8 mouse cellular contexts compared by ENCODE assay signal in the genomic region with DNA sequence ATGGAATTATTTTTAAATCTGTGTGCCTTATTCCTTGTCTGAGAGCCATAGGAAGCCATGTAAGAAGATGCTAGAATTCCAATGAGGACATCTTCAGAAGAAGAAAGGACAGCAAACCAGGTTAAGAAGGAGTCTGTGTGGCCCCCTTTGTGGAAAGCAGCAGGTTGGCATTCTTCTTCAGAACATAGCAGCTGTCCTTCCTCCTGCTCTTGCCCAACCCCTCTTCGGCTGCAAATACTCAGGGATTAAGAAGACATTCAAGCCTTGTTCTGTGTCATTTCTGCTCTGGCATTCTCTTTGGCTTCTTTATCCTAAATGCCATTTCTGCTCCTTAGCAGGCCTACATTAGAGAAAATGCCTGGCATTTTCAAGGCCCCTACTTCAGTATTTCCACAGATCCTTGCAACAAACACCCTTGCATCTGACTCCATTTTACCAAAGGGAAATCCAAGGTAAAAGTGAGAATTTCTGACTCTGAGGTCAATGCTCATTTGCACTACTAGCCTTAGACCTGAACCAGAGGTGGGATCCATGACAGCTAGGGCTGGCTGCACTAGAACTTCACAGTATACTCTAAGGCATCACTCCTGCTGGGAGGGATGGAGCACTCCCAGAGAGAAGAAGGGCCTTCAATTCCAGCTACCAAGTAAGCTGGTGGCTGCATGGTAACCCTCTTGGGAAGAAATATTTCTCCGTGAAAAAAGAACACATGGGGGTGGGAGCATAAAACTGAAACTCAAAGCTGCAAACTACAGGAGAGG. TPM values are rescaled to one million over a fixed set of nuclear protein-coding genes. Genes with fewer than 3 reads are reported as not detected.
A peak's percentile ranks its signal among the peaks of the same experiment; 100 is the strongest.
DNase-seq lines count a peak whose midpoint lies in the region; ATAC-seq and TF ChIP-seq lines count a peak whose summit lies in the region.
"Had no signal": no experiment of that assay in that cellular context is flagged by ENCODE, and none has a peak within 500 bp of the region (broad histone marks: within the 10 kb centered on the region; RNA-seq: fewer than 3 reads in every experiment).

No protein-coding gene starts in this region.

- peaks cover 77% of the 10 kb centered on the region for H3K4me1 ChIP-seq in kidney, embryonic 15.5 days
- peaks cover 47% of the 10 kb centered on the region for H3K4me1 ChIP-seq in embryonic facial prominence, embryonic 14.5 days (ENCODE audit: control insufficient read depth, insufficient read depth, low read length)
- peaks cover 38% of the 10 kb centered on the region for H3K4me1 ChIP-seq in hindbrain, embryonic 13.5 days (replicated peaks)
- H3K4me1 ChIP-seq in midbrain, postnatal 0 days (ENCODE audit: insufficient read depth, low read length) = peaks cover 18% of the 10 kb centered on the region

- no peak for TF ChIP-seq CTCF in midbrain, postnatal 0 days (IDR thresholded peaks at IDR 0.05)

- no peak for DNase-seq in kidney, postnatal 25 days
- no peak for DNase-seq in embryonic facial prominence, embryonic 14.5 days (ENCODE audit: low spot score)
- DNase-seq in midbrain, postnatal 0 days (ENCODE audit: low spot score) = no peak
- no peak for DNase-seq in spleen, postnatal 10 days (ENCODE audit: low spot score in 2 of 2)
- DNase-seq in testis, postnatal 14 days (ENCODE audit: low spot score) = no peak
- DNase-seq: layer of hippocampus, adult 9-11 months had no signal

- no peak overlapping the region; the same call in 1 of the 2 replicates for H3K9ac ChIP-seq in kidney, embryonic 15.5 days
- no peak overlapping the region for H3K9ac ChIP-seq in embryonic facial prominence, embryonic 14.5 days (ENCODE audit: low read depth, low read length)
- H3K9ac ChIP-seq in hindbrain, embryonic 13.5 days = no peak overlapping the region
- no peak overlapping the region for H3K9ac ChIP-seq in midbrain, postnatal 0 days (replicated peaks; ENCODE audit: low read length, poor library complexity, severe bottlenecking)

- H3K27ac ChIP-seq in kidney, embryonic 15.5 days = peak overlapping the region; percentile 94
- H3K27ac ChIP-seq in embryonic facial prominence, embryonic 14.5 days (replicated peaks; ENCODE audit: low read depth, low read length) = peak overlapping the region; percentile 75
- peak overlapping the region; percentile 61; the same call in 1 of the 2 replicates for H3K27ac ChIP-seq in hindbrain, embryonic 13.5 days
- peak overlapping the region; percentile 26; the same call in 1 of the 2 replicates for H3K27ac ChIP-seq in midbrain, postnatal 0 days (ENCODE audit: low read depth, low read length)

- WGBS in kidney, embryonic 15.5 days = 34% methylated on average over 2 of the region's 2 CpGs
- WGBS in embryonic facial prominence, embryonic 14.5 days = 21% methylated on average over 2 of the region's 2 CpGs
- 29% methylated on average over 2 of the region's 2 CpGs for WGBS in hindbrain, embryonic 13.5 days
- WGBS in midbrain, postnatal 0 days = 22% methylated on average over 2 of the region's 2 CpGs

- no peaks in the 10 kb centered on the region for H3K9me3 ChIP-seq in kidney, embryonic 15.5 days (replicated peaks)
- H3K9me3 ChIP-seq in embryonic facial prominence, embryonic 14.5 days (ENCODE audit: control insufficient read depth, low read length) = no peaks in the 10 kb centered on the region
- H3K9me3 ChIP-seq in hindbrain, embryonic 13.5 days = no peaks in the 10 kb centered on the region
- no peaks in the 10 kb centered on the region for H3K9me3 ChIP-seq in midbrain, postnatal 0 days (ENCODE audit: low read length)

- no peaks in the 10 kb centered on the region for H3K27me3 ChIP-seq in kidney, embryonic 15.5 days
- no peaks in the 10 kb centered on the region for H3K27me3 ChIP-seq in embryonic facial prominence, embryonic 14.5 days (replicated peaks; ENCODE audit: control insufficient read depth, insufficient read depth, low read length)
- no peaks in the 10 kb centered on the region for H3K27me3 ChIP-seq in hindbrain, embryonic 13.5 days
- no peaks in the 10 kb centered on the region for H3K27me3 ChIP-seq in midbrain, postnatal 0 days (ENCODE audit: insufficient read depth, low read length)

- H3K4me3 ChIP-seq in kidney, embryonic 15.5 days (replicated peaks) = no peak overlapping the region
- H3K4me3 ChIP-seq in embryonic facial prominence, embryonic 14.5 days (ENCODE audit: low read depth, low read length) = no peak overlapping the region
- no peak overlapping the region for H3K4me3 ChIP-seq in hindbrain, embryonic 13.5 days
- H3K4me3 ChIP-seq in midbrain, postnatal 0 days (ENCODE audit: low read depth, low read length) = no peak overlapping the region

- 0 out of 2 replicates have a peak, but pooled peaks have one; percentile 23 for ATAC-seq in kidney, embryonic 15.5 days (replicated peaks; ENCODE audit: low FRiP score)
- ATAC-seq in embryonic facial prominence, embryonic 14.5 days (ENCODE audit: low read depth) = no peak
- ATAC-seq in hindbrain, embryonic 13.5 days (ENCODE audit: low FRiP score) = no peak
- ATAC-seq in midbrain, postnatal 0 days (ENCODE audit: low FRiP score) = peak; percentile 20; the same call in 1 of the 2 replicates

- H3K4me2 ChIP-seq in kidney, embryonic 15.5 days = peak overlapping the region; percentile 26
- peak overlapping the region; percentile 22 for H3K4me2 ChIP-seq in embryonic facial prominence, embryonic 14.5 days (ENCODE audit: low read depth, low read length)
- H3K4me2 ChIP-seq in hindbrain, embryonic 13.5 days = no peak overlapping the region
- no peak overlapping the region for H3K4me2 ChIP-seq in midbrain, postnatal 0 days (ENCODE audit: low read depth, low read length, poor library complexity, severe bottlenecking)

- no peaks in the 10 kb centered on the region for H3K36me3 ChIP-seq in kidney, embryonic 15.5 days
- no peaks in the 10 kb centered on the region for H3K36me3 ChIP-seq in embryonic facial prominence, embryonic 14.5 days (ENCODE audit: control insufficient read depth, insufficient read depth, low read length)
- H3K36me3 ChIP-seq in hindbrain, embryonic 13.5 days = no peaks in the 10 kb centered on the region
- H3K36me3 ChIP-seq in midbrain, postnatal 0 days (ENCODE audit: insufficient read depth, low read length) = no peaks in the 10 kb centered on the region

RNA-seq across cellular contexts. Expression of a gene that starts 29.6 kb away (rescaled TPM):
- 17.5 and 18.2 TPM in 2 replicates for polyA plus RNA-seq in kidney, embryonic 15.5 days (2015; fragmentation: Nextera tagmentation; extraction: Ambion mirVana)
- polyA plus RNA-seq in embryonic facial prominence, embryonic 14.5 days (2014; fragmentation: Nextera tagmentation; extraction: Ambion mirVana) = 9.2 and 10.2 TPM in 2 replicates
- 6.7 and 7.1 TPM in 2 replicates for polyA plus RNA-seq in hindbrain, embryonic 13.5 days (2015; fragmentation: Nextera tagmentation; extraction: Ambion mirVana)
- total RNA-seq in midbrain, postnatal 0 days (2014; rRNA removed) = 11.0 and 12.5 TPM in 2 replicates
- 6.9 and 7.8 TPM in 2 replicates for polyA plus RNA-seq in midbrain, postnatal 0 days (2015; fragmentation: Nextera tagmentation; extraction: Ambion mirVana)

Comparison
In these comparisons a context has a peak if more than half of its experiments do, and no peak if none do; other contexts are left out.
1. ATAC-seq: peak in kidney, embryonic 15.5 days (single experiment) and midbrain, postnatal 0 days (single experiment); none in embryonic facial prominence, embryonic 14.5 days (single experiment) and hindbrain, embryonic 13.5 days (single experiment).
2. H3K27ac ChIP-seq: peak in every context shown above with its lines; median percentile 94 in kidney, embryonic 15.5 days; 75 in embryonic facial prominence, embryonic 14.5 days; 61 in hindbrain, embryonic 13.5 days; 26 in midbrain, postnatal 0 days.
3. H3K4me2 ChIP-seq: peak in kidney, embryonic 15.5 days (single experiment) and embryonic facial prominence, embryonic 14.5 days (single experiment); none in hindbrain, embryonic 13.5 days (single experiment) and midbrain, postnatal 0 days (single experiment).